Mouse (Mus musculus): Measurements from ENCODE around the gene Srp54a.
"Not testable (repeated sequence)": the region's sequence is repeated elsewhere in the genome, so short reads cannot be mapped to it uniquely, and the experiment has no call there.

DNA sequence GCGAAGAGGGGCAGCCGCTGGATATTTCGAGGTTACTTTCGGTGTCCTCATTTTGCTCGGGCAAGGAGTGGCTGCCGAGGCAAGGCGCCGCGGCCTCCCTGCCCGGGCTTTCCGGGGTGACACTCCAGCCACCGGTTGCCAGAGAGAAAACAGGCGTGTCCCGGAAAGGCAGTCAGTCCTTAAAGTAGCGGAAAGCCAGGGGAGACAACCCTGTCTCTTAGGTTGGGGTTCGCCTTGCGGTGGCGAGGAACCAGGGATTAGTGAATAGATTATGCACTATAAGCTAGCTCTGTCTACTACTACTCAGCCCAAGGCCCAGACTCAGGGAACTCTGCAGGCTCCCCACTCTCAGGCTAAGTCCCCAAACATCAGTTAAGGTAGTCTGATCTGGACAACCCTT is 44.7 kb downstream of the Srp54a start:
- not testable (repeated sequence) for TF ChIP-seq POLR2A (IDR thresholded peaks at IDR 0.05; ENCODE audit: low read depth, low read length); CTCF (IDR thresholded peaks at IDR 0.05; ENCODE audit: extremely low read depth, insufficient read length, insufficient replicate concordance, low read depth, low read length)
